Mouse (Mus musculus) forebrain, embryonic 11.5 days (tissue): Measurements from ENCODE around the gene Hgfac. TPM values are rescaled to one million over a fixed set of nuclear protein-coding genes. Genes with fewer than 3 reads are reported as not detected.

ENCODE experiments used
- microRNA-seq: library from miRNA; unstranded; fragments of <30 nt; microRNA quantifications from one replicate; pipeline ENCODE4, GENCODE M21; 2016; ENCODE audit not compliant: insufficient number of aligned reads
- polyA plus RNA-seq: library from polyadenylated mRNA; unstranded; fragments of >200 nt; fragmentation: Nextera tagmentation; extraction: Ambion mirVana; gene quantifications from 2 replicates; pipeline ENCODE4 v1.2.1, GENCODE M21; 2014

Gene Hgfac
- polyA plus RNA-seq, 1 experiment from 2014 or later = 0.17 TPM

Small RNA genes within 50 kb of the gene (microRNA-seq; reads per million reads assigned to microRNA genes)
- gene Mir3097 = 11.8 reads per million, percentile 6 among the genes with 10 or more reads in this experiment

Other genes starting within 250 kb of the Hgfac start
- 2.5 and 2.8 TPM in 2 replicates for gene Msantd1, start 133.5 kb upstream of the Hgfac start, polyA plus RNA-seq
- 54.4 and 55.9 TPM in 2 replicates for gene Rgs12, start 92.1 kb upstream of the Hgfac start, polyA plus RNA-seq
- 0.16 TPM in 1 of 2 replicates, not detected in the other for gene Dok7, start 15.3 kb downstream of the Hgfac start, polyA plus RNA-seq
- 83.2 and 83.7 TPM in 2 replicates for gene Lrpap1, start 64.3 kb downstream of the Hgfac start, polyA plus RNA-seq
- gene Adra2c, start 236.8 kb downstream of the Hgfac start, polyA plus RNA-seq = 0.05 TPM in 1 of 2 replicates, not detected in the other